1 mouse cellular context compared by ENCODE assay signal in the genomic region with DNA sequence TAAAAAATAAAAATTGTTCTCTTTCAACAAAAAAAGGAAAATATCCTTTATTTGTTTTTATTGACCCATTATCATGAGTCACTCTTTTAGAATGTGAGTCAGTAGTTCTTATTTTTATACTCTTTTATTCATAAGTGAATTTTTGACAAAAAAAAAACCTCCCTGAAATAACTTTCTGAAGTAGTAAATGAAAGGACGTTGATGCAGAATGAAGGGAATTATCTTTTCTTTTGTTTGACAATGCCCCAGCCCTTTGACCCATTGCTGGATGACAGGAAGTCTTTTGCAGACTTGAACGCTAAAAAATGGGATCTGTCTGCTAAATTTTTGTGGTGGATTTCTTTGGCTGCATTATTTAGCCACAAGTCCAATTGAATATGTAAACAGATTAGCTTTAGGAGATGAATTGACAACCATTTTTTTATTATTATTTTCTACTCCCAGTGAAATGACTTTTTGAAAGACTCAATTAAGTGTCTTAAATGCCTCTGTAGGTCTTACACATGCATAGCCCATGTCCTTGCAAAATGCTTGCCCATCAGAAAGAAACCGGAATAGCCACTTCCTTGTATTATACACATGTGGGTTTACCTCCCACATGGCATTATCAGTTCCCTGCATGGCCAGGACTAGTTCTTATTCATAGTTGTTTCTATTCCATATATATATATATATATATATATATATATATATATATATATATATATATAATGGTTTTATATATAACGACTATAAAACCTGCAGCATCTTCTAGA.
TF ChIP-seq lines count a peak whose summit lies in the region.

No protein-coding gene starts in this region.

TF ChIP-seq in myocyte, 11 proteins besides CTCF, POLR2A, EP300 and RAD21 (continued from another document):
- TF ChIP-seq POLR2AphosphoS2 (IDR thresholded peaks at IDR 0.05; ENCODE audit: insufficient read length, low read depth) (no peak), TCF12 (IDR thresholded peaks at IDR 0.05; ENCODE audit: insufficient read depth, poor library complexity, severe bottlenecking) (no peak)
